19 mouse cellular contexts compared by ENCODE assay signal in genomic region chr12:70523379-70523778, GRCm38 (mm10).
A peak's percentile ranks its signal among the peaks of the same experiment; 100 is the strongest.
DNase-seq lines count a peak whose midpoint lies in the region; ATAC-seq lines count a peak whose summit lies in the region.
"Had no signal": no experiment of that assay in that cellular context is flagged by ENCODE, and none has a peak within 500 bp of the region (broad histone marks: within the 10 kb centered on the region; RNA-seq: fewer than 3 reads in every experiment).

No protein-coding gene starts in this region.

- peak; percentile 19 for DNase-seq in adrenal gland, postnatal 14 days
- no peak for DNase-seq in adrenal gland, postnatal 4 days (ENCODE audit: low spot score in 2 of 2)
- peak; percentile 43 for DNase-seq in urinary bladder, postnatal 14 days (ENCODE audit: low spot score)
- DNase-seq in urinary bladder, postnatal 10 days (ENCODE audit: low spot score) = no peak
- DNase-seq in left cerebral cortex, postnatal 25 days (ENCODE audit: low spot score in 2 of 2) = no peak
- DNase-seq in frontal cortex, postnatal 25 days (ENCODE audit: low spot score in 2 of 2) = no peak
- DNase-seq: cerebellum, adult 11-12 months; cerebellum, adult 9-10 months; cerebellum, postnatal 25 days; gastrocnemius, postnatal 14 days; heart, adult 2 months; heart, postnatal 36 days had no signal

- H3K4me3 ChIP-seq in stomach, embryonic 15.5 days (replicated peaks) = no peak overlapping the region
- H3K4me3 ChIP-seq: embryonic facial prominence, embryonic 12.5 days; forebrain, embryonic 12.5 days; heart, adult 2 months; heart, embryonic 12.5 days had no signal

- WGBS in stomach, embryonic 15.5 days = 69% methylated on average over 7 of the region's 7 CpGs

- 0 out of 2 replicates have a peak, but pooled peaks have one; percentile 31 for ATAC-seq in stomach, embryonic 15.5 days (ENCODE audit: insufficient read depth, low FRiP score, low read depth)
- ATAC-seq: forebrain, embryonic 16.5 days; hindbrain, embryonic 16.5 days; inflammation-experienced regulatory T-cells, adult 6 months had no signal

- H3K4me2 ChIP-seq in stomach, embryonic 15.5 days = no peak overlapping the region
- H3K4me2 ChIP-seq: embryonic facial prominence, embryonic 12.5 days; forebrain, embryonic 12.5 days; heart, embryonic 12.5 days had no signal

- no peaks in the 10 kb centered on the region for H3K4me1 ChIP-seq in stomach, embryonic 15.5 days
- H3K4me1 ChIP-seq: embryonic facial prominence, embryonic 12.5 days; forebrain, embryonic 12.5 days had no signal

- no peak overlapping the region for H3K9ac ChIP-seq in stomach, embryonic 15.5 days
- H3K9ac ChIP-seq: embryonic facial prominence, embryonic 12.5 days; forebrain, embryonic 12.5 days; heart, embryonic 12.5 days had no signal

- H3K27ac ChIP-seq in stomach, embryonic 15.5 days = no peak overlapping the region
- H3K27ac ChIP-seq: embryonic facial prominence, embryonic 12.5 days; forebrain, embryonic 12.5 days; heart, adult 2 months had no signal

- no peaks in the 10 kb centered on the region for H3K36me3 ChIP-seq in stomach, embryonic 15.5 days
- H3K36me3 ChIP-seq: embryonic facial prominence, embryonic 12.5 days; forebrain, embryonic 12.5 days; heart, embryonic 12.5 days had no signal

- no peaks in the 10 kb centered on the region for H3K27me3 ChIP-seq in stomach, embryonic 15.5 days (replicated peaks)
- H3K27me3 ChIP-seq: embryonic facial prominence, embryonic 12.5 days; forebrain, embryonic 12.5 days; heart, embryonic 12.5 days had no signal

- intact Hi-C loops in left cerebral cortex, postnatal 25 days (cut with DNase I) = no loop called here

- no peaks in the 10 kb centered on the region for H3K9me3 ChIP-seq in stomach, embryonic 15.5 days
- H3K9me3 ChIP-seq: embryonic facial prominence, embryonic 12.5 days; forebrain, embryonic 12.5 days; heart, embryonic 12.5 days had no signal

Comparison
In these comparisons a context has a peak if more than half of its experiments do, and no peak if none do; other contexts are left out.
1. DNase-seq: peak in adrenal gland, postnatal 14 days (single experiment) and urinary bladder, postnatal 14 days (single experiment); none in adrenal gland, postnatal 4 days (0 of 2), urinary bladder, postnatal 10 days (single experiment), left cerebral cortex, postnatal 25 days (0 of 2) and frontal cortex, postnatal 25 days (0 of 2).